Mouse (Mus musculus) hindbrain, embryonic 10.5 days (tissue): ENCODE results near the gene Lca5l. TPM values are rescaled to one million over a fixed set of nuclear protein-coding genes. Genes with fewer than 3 reads are reported as not detected.

Experiments
- DNase-seq: peaks from one replicate; pipeline ENCODE4 v3.0.0-alpha.2; 2017; ENCODE audit warnings: low spot score
- H3K27ac ChIP-seq: fragments of 300-500 bp; sonication (generic); 2 replicates; pipeline ENCODE4 v1.5.1; 2016; ENCODE audit warnings: mild to moderate bottlenecking, moderate library complexity
- H3K27me3 ChIP-seq: fragments of 300-500 bp; sonication (generic); 2 replicates; pipeline ENCODE4 v1.6.1; 2016; ENCODE audit warnings: mild to moderate bottlenecking; ENCODE audit not compliant: poor library complexity, insufficient read depth, severe bottlenecking
- H3K36me3 ChIP-seq: fragments of 300-500 bp; sonication (generic); 2 replicates; pipeline ENCODE4 v1.6.1; 2016; ENCODE audit warnings: mild to moderate bottlenecking, moderate library complexity
- H3K4me1 ChIP-seq: fragments of 300-500 bp; sonication (generic); replicated peaks from 2 replicates; pipeline ENCODE4 v1.6.1; 2016; ENCODE audit warnings: mild to moderate bottlenecking
- H3K4me3 ChIP-seq: fragments of 300-500 bp; sonication (generic); 2 replicates; pipeline ENCODE4 v1.5.1; 2016; ENCODE audit warnings: mild to moderate bottlenecking, moderate library complexity
- H3K9me3 ChIP-seq: fragments of 300-500 bp; sonication (generic); 2 replicates; pipeline ENCODE4 v1.6.1; 2016; ENCODE audit warnings: mild to moderate bottlenecking, moderate library complexity
- WGBS: fragments of 180-500 bp; shearing (Covaris S2); methylation state at CpG from one replicate; pipeline ENCODE4 v1.1.7; 2016; 5-methylcytosine and 5-hydroxymethylcytosine counted together
- polyA plus RNA-seq: library from polyadenylated mRNA; unstranded; fragments of >200 nt; fragmentation: Nextera tagmentation; extraction: Ambion mirVana; gene quantifications from 2 replicates; pipeline ENCODE4 v1.2.1, GENCODE M21; 2016

Gene Lca5l
- polyA plus RNA-seq, 1 experiment from 2014 or later: 1.1 TPM

DNA sequence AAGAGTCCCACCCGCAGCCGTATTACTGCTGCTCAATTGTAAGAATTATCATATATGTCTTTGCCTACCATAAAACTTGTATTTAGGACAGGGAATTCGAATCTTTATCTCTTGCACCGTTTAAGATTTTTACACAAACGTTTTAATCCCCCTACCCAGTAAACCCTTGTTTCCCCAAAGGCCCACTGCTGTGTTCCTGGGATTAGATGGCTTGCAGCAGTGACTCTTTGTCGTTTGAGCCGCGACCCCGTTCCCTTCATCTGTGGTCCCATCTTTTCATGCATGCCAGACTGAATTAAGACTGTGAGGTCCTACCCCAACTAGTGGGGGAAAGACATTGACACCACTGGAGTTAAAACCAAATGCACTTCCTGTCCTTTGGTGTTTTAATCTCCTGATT lies 63.6 kb downstream of the Lca5l start:
- H3K4me1 ChIP-seq: peaks cover 31% of the 10 kb centered on the region
- H3K4me3 ChIP-seq: peak overlapping the region; percentile 97
- no peaks in the 10 kb centered on the region for H3K9me3 ChIP-seq
- no peaks in the 10 kb centered on the region for H3K27me3 ChIP-seq
- 3% methylated on average over 9 of the region's 9 CpGs for WGBS
- peaks cover 35% of the 10 kb centered on the region for H3K36me3 ChIP-seq
- peak; percentile 29 for DNase-seq
- H3K27ac ChIP-seq: peak overlapping the region; percentile 100

DNA sequence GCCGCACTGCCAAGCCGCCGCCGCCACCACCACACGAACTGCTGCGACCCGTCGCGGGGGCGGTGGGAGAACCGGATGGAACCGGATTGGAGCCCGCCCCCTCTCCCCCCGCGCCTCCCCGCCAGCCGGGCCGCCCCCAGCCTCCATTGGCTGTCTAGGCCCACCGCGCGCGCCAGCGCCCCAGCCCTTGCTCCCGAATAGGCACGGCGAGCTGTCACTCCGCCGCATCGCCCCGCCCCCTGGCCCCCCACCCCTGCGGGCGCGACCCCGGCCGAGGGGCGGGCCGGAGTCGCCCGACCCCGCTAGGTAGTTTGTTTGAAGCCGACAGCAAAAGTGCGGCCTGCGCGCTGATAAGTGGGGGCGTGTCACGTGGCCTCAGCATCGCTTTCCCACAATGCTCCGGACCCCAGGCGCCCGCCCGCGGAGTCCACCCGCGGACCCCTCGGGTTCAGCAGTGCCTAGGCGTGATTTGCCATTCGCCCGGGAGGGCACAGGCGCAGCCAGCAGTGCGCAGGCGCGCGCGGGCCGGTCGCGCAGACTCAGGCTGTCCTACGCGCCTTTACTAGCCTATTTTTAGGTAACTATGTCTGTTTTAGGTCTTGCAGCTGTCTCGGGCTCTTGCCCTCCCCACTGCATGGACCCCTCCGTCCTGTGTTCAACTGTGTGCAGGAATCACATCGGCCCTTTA lies 64.3 kb downstream of the Lca5l start, which contains the start of gene Hmgn1:
TSS of gene Hmgn1 (minus strand) at position 73 of the 688 bp plus-strand sequence.
- Histone ChIP-seq H3K27me3 (no peaks in the 10 kb centered on the region), H3K36me3 (peaks cover 42% of the 10 kb centered on the region), H3K4me1 (peaks cover 31% of the 10 kb centered on the region), H3K4me3 (peak within 1 kb of the TSS; percentile 97), H3K9me3 (no peaks in the 10 kb centered on the region), H3K27ac (peak within 1 kb of the TSS; percentile 100)
- peak; percentile 99 for DNase-seq
- under 1% methylated on average over 67 of the region's 72 CpGs for WGBS

DNA sequence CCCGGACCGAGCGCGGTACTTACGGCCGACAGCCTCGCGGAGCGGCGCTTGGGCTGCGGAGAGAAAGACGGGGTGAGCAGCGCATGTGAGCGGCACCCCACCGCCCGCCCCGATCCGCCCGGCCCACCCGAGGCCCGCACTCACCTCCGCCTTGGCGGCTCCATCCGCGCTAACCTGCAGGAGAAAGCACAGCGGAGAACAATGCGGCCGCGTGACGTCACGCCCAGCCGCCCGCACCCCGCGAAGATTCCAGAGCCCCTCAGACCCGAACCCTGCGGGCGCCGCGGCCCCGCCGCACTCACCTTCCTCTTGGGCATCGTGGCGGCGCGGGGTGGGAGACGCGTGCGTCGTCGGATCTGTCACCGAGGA lies 64.8 kb downstream of the Lca5l start:
- WGBS: under 1% methylated on average over 52 of the region's 52 CpGs
- no peak for DNase-seq
- H3K4me1 ChIP-seq: peaks cover 31% of the 10 kb centered on the region
- H3K36me3 ChIP-seq: peaks cover 47% of the 10 kb centered on the region
- H3K27me3 ChIP-seq: no peaks in the 10 kb centered on the region
- H3K4me3 ChIP-seq: peak overlapping the region; percentile 97
- H3K27ac ChIP-seq: peak overlapping the region; percentile 100
- no peaks in the 10 kb centered on the region for H3K9me3 ChIP-seq

DNA sequence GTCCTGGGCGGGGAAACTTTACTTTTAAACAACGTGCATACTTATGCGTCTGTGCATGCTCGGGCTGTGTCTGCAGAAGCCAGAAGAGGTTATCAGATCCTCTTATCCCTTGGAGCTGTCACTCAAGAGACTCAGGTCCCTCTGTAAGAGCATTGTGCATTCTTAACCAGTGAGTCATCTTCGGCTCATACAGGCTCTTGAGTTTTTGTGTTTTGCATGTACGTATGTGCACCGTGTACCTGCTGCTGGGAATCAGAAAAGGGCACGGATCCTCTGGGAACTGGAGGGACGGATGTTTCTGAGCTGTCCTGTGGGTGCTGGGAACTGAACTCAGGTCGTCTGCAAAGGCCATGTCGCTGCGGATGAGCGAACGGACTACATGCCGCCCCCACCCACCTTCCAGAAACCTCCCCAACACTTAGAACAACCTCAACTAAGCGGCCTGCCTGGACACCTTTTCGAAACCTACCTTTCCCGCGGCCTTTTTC lies 65.3 kb downstream of the Lca5l start:
- H3K4me3 ChIP-seq: peak overlapping the region; percentile 97
- 9% methylated on average over 19 of the region's 19 CpGs for WGBS
- peaks cover 31% of the 10 kb centered on the region for H3K4me1 ChIP-seq
- H3K27me3 ChIP-seq: no peaks in the 10 kb centered on the region
- H3K36me3 ChIP-seq: peaks cover 52% of the 10 kb centered on the region
- no peak for DNase-seq
- H3K9me3 ChIP-seq: no peaks in the 10 kb centered on the region
- peak overlapping the region; percentile 100 for H3K27ac ChIP-seq

DNA sequence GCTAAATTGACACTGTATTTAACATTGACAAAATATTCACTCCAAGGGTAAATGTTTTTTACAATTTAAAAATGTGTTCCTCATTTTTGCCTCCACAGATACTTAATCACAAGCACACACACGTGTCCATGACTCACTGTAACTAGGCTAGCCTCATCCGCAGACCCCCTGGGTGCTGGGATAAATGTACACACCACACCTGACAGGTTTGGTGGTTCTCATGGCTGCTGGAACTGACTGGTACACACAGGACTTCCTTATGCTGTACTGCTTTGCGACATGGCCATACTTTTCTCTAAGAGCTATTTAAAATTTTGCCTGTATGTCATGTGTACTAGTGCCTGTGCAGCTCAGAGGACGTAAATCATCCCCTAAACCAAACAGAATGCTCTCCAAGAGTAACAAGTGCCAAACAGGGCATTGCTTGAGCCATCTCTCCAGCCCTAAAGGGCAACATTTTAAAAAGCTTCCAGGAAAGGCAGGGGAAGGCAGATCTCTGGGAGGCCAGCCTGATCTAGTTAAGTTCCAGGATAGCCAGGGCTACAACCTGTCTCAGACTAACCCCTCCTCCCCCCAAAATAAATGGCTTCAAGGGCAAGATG lies 71.9 kb downstream of the Lca5l start:
- H3K4me3 ChIP-seq: no peak overlapping the region
- no peak for DNase-seq
- peaks cover 58% of the 10 kb centered on the region for H3K36me3 ChIP-seq
- H3K27me3 ChIP-seq: no peaks in the 10 kb centered on the region
- H3K27ac ChIP-seq: no peak overlapping the region
- 78% methylated on average over 4 of the region's 4 CpGs for WGBS
- peaks cover 3% of the 10 kb centered on the region for H3K4me1 ChIP-seq
- no peaks in the 10 kb centered on the region for H3K9me3 ChIP-seq

DNA sequence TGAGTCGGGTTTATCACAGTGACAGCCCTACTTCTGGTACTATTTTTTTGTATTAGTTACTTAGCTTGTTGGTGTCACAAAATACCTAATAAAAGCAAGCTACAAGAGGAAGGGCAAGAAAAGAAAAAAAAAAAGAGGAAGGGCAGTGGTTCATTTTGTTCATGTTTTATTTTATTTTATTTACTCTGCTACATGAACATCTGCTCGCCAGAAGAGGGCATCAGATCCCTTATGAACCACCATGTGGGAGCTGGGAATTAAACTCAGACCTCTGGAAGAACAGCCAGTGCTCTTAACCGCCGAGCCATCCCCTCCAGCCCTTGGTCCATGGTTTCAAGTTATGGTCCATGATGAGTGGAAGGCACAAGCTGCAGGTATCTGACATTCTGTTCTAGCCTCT lies 77.3 kb downstream of the Lca5l start:
- peaks cover 8% of the 10 kb centered on the region; the same call in 1 of the 2 replicates for H3K36me3 ChIP-seq
- H3K27me3 ChIP-seq: no peaks in the 10 kb centered on the region
- no peak overlapping the region for H3K4me3 ChIP-seq
- H3K27ac ChIP-seq: no peak overlapping the region
- 45% methylated on average over 4 of the region's 4 CpGs for WGBS
- no peaks in the 10 kb centered on the region for H3K9me3 ChIP-seq
- no peak for DNase-seq
- no peaks in the 10 kb centered on the region for H3K4me1 ChIP-seq

DNA sequence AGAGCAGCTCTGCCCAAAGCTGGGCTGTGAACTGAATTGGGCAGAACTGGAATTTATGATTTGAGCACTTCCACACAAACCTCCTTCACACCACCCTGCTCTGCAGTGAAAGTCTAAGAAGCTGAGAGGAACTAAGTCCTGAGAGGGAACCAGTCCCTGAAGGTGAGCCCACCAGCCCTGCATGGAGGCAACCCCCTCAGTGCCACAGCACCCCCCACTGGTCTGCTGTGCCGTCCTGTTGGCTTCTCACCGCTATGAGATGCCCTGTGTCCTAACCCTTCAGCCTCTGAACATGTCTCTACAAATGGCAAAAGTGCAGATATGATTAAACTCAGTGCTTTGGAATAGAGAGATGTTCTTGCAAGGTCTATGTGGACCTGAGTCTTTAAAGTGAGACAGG lies 79.3 kb downstream of the Lca5l start:
- Histone ChIP-seq H3K4me1 (no peaks in the 10 kb centered on the region), H3K27me3 (no peaks in the 10 kb centered on the region), H3K27ac (no peak overlapping the region), H3K9me3 (no peaks in the 10 kb centered on the region), H3K36me3 (no peaks in the 10 kb centered on the region), H3K4me3 (no peak overlapping the region)
- WGBS: 51% methylated on average over 2 of the region's 2 CpGs
- DNase-seq: no peak

DNA sequence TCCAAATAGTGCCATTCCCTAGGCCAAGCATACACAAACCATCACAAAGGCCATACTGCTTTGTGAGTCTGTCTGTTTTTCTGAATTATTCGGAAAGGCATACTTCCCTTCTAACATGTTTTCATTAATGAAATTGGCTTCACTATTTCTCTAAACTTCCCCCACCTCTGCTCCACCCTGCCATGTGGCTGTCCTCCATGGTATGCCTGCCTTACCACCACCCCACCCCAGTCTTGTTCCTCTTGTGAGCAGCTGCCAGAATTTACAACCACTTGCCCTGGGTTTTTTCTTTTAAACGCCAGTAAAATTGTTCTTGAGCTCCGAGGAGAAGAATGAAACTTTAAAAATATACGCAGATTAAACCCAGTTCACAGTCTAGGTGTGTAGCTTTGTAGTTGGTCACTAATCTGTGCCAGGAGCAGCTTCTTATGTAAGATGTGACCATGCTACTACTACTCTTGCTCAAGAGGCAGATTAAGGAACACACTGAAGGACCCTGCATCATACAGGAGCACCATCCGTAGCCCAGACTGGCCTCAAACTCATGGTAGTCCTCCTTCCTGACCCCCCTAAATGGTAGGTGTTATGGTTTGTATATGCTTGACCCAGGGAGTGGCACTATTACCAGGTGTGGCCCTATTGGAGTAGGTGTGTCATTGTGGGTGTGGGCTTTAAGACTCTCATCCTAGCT lies 81.3 kb downstream of the Lca5l start:
- Histone ChIP-seq H3K27ac (no peak overlapping the region), H3K4me1 (no peaks in the 10 kb centered on the region), H3K4me3 (no peak overlapping the region), H3K9me3 (no peaks in the 10 kb centered on the region), H3K36me3 (no peaks in the 10 kb centered on the region), H3K27me3 (no peaks in the 10 kb centered on the region)
- WGBS: 90% methylated on average over 5 of the region's 5 CpGs
- DNase-seq: no peak

DNA sequence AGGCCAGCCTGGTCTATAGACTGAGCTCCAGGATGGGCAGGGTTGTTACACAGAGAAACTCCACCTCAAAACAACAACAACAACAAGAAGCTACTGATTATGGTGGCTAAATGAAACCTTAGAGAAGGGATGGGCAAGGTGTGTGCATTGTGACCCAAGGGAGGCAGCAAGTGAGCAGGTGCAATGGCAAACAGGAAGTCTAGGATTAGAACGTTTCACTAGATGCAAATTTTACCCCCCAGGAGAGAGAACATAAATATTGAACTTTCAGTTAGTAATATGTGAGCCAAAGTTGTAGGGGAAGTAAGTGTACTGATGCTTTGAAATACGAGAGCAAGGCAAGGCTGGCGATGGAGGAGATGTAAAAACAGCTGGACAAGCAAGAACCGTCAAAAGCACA lies 82.4 kb downstream of the Lca5l start:
- WGBS: 73% methylated on average over 4 of the region's 4 CpGs
- H3K9me3 ChIP-seq: no peaks in the 10 kb centered on the region
- no peaks in the 10 kb centered on the region for H3K36me3 ChIP-seq
- no peaks in the 10 kb centered on the region for H3K27me3 ChIP-seq
- no peak overlapping the region for H3K4me3 ChIP-seq
- no peaks in the 10 kb centered on the region for H3K4me1 ChIP-seq
- DNase-seq: no peak
- no peak overlapping the region for H3K27ac ChIP-seq

Other genes with a start within 250 kb of the Lca5l start
- 99.0 and 103 TPM in 2 replicates for gene Psmg1, start 201.3 kb downstream of the Lca5l start, polyA plus RNA-seq
- 138 and 164 TPM in 2 replicates for gene Brwd1, start 109.7 kb downstream of the Lca5l start, polyA plus RNA-seq
- 705 and 803 TPM in 2 replicates for gene Hmgn1, start 64.5 kb downstream of the Lca5l start, polyA plus RNA-seq
- gene Wrb, start 46.9 kb downstream of the Lca5l start, polyA plus RNA-seq: 115 and 117 TPM in 2 replicates
- gene Sh3bgr, start 8.2 kb upstream of the Lca5l start, polyA plus RNA-seq: 3.3 and 3.6 TPM in 2 replicates
- gene B3galt5, start 43.5 kb upstream of the Lca5l start, polyA plus RNA-seq: 0.60 and 0.63 TPM in 2 replicates